Mouse (Mus musculus): Measurements from ENCODE around the gene Mgme1. TPM values are rescaled to one million over a fixed set of nuclear protein-coding genes. Genes with fewer than 3 reads are reported as not detected.

Gene Mgme1
- polyA plus RNA-seq, 1 experiment from 2014 or later = 22.6 TPM

DNA sequence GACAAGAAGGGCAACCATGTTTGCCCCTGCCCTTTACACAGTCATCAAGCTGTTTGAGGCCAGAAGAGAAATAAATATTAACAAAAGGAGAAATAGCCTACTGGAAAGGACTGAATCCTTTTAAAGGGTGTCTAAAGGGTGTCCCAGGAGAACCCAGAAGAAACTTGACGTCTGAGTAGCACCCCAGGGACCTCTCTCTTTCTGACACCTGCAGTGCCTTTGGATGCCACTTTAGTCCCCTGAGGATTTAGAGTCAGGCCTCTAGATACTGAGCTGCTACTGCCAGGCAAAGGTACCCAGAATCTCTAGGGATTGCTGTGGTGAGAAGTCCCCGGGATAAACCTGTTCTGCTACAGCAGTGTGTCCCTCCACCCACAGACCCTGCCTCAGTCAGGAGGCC lies 31.1 kb upstream of the Mgme1 start:
- H3K4me3 ChIP-seq = no peak overlapping the region
- no peak overlapping the region for H3K27ac ChIP-seq
- H3K4me2 ChIP-seq (replicated peaks) = no peak overlapping the region
- H3K9ac ChIP-seq = no peak overlapping the region
- no peaks in the 10 kb centered on the region for H3K27me3 ChIP-seq
- no peaks in the 10 kb centered on the region for H3K9me3 ChIP-seq
- ATAC-seq (ENCODE audit: low FRiP score, low read depth) = no peak
- no peaks in the 10 kb centered on the region for H3K36me3 ChIP-seq
- WGBS = 56% methylated on average over 2 of the region's 2 CpGs
- H3K4me1 ChIP-seq = peaks cover 34% of the 10 kb centered on the region

DNA sequence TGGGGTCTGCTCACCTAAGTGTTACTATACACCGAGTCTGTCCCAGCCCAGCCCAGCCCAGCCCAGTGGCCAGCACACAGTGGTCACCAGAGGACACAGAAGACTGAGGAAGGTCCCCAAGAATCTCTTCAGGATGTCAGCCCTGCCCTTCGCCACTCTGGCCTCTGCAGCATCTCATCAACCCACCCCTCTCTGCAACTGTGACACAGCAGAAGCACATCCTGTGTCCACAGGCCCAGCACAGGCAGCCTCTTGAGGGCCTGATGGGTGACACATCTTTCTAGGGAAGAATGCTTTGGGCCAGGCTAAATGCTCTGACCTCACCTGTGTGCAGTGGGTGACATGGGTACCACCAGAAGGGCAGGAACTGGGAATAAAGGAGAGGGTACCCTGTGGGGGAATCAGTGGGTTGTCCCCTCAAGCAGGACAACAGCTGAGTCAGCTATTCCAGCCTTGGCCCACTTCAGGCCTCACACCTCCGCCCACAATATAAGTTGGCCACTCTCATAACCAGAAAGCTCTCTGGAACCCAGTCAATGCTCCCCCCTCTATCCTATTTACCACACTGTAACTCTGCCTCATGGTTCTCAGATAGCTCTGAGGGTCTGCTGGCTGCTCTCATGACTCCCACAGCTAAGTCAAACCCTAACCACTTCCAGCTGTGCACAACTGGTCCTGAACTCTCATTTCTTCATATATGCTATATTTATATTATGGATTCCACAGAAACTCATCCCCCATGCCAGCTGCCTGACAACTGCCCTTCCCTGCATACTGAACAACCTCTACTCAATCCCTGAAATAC lies 30.2 kb upstream of the Mgme1 start:
- Histone ChIP-seq H3K27ac (peak overlapping the region; percentile 48; the same call in 1 of the 2 replicates), H3K27me3 (no peaks in the 10 kb centered on the region), H3K4me2 (replicated peaks) (no peak overlapping the region), H3K9me3 (no peaks in the 10 kb centered on the region), H3K36me3 (no peaks in the 10 kb centered on the region), H3K9ac (no peak overlapping the region), H3K4me1 (peaks cover 40% of the 10 kb centered on the region), H3K4me3 (no peak overlapping the region)
- ATAC-seq (ENCODE audit: low FRiP score, low read depth) = peak; percentile 84
- 81% methylated on average over 3 of the region's 3 CpGs for WGBS

DNA sequence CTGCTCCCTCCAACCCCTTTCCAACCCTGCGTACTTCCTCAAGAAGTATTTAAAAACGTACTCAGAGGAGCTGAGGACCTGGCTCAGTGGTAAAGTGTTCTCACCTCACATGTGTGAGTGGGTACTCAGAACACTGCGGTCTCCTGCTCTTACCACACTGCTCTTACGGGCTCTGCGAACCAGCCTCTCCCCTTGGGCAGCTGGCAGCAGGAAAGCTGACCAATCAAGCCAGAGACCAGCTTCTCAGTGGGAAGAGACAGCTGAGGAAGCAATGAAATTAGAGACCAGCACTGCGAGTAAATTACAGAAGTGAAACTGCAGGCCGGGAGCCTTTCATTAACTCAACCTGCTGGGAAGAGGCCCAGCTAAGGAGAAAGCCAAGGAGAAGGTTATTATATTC lies 25.0 kb upstream of the Mgme1 start:
- H3K27me3 ChIP-seq = no peaks in the 10 kb centered on the region
- peaks cover 44% of the 10 kb centered on the region for H3K4me1 ChIP-seq
- peaks cover 19% of the 10 kb centered on the region for H3K36me3 ChIP-seq
- WGBS = 19% methylated on average over 7 of the region's 7 CpGs
- no peak overlapping the region for H3K4me3 ChIP-seq
- H3K27ac ChIP-seq = peak overlapping the region; percentile 58; the same call in 1 of the 2 replicates
- H3K9ac ChIP-seq = no peak overlapping the region
- peak overlapping the region; percentile 19; the same call in 1 of the 2 replicates for H3K4me2 ChIP-seq (replicated peaks)
- H3K9me3 ChIP-seq = no peaks in the 10 kb centered on the region
- ATAC-seq (ENCODE audit: low FRiP score, low read depth) = peak; percentile 60

DNA sequence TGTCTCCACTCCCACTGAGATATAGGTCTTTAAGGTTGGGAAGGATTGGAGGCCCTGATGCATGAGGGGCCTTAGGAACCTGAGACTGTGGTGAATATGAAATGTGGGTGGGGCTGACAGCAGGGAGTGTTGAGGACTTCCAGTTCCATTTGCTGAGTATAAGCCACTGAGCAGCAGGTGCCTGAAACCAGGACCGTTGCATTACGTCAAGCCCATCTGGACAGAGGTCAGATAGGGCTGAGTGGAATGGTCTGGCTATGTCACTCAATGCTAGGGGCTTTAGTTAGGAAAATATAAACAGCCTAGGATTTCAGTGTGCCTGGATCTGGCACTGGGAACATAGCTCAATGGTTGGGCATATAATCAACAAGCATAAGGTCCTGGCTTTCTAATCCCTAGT lies 24.2 kb upstream of the Mgme1 start:
- no peak overlapping the region for H3K4me2 ChIP-seq (replicated peaks)
- no peak overlapping the region for H3K4me3 ChIP-seq
- 0 out of 2 replicates have a peak overlapping the region, but pooled peaks have one; percentile 33 for H3K27ac ChIP-seq
- no peak overlapping the region for H3K9ac ChIP-seq
- H3K9me3 ChIP-seq = no peaks in the 10 kb centered on the region
- 64% methylated on average over 2 of the region's 2 CpGs for WGBS
- ATAC-seq (ENCODE audit: low FRiP score, low read depth) = peak; percentile 35
- H3K4me1 ChIP-seq = peaks cover 39% of the 10 kb centered on the region
- H3K27me3 ChIP-seq = no peaks in the 10 kb centered on the region
- peaks cover 25% of the 10 kb centered on the region for H3K36me3 ChIP-seq

DNA sequence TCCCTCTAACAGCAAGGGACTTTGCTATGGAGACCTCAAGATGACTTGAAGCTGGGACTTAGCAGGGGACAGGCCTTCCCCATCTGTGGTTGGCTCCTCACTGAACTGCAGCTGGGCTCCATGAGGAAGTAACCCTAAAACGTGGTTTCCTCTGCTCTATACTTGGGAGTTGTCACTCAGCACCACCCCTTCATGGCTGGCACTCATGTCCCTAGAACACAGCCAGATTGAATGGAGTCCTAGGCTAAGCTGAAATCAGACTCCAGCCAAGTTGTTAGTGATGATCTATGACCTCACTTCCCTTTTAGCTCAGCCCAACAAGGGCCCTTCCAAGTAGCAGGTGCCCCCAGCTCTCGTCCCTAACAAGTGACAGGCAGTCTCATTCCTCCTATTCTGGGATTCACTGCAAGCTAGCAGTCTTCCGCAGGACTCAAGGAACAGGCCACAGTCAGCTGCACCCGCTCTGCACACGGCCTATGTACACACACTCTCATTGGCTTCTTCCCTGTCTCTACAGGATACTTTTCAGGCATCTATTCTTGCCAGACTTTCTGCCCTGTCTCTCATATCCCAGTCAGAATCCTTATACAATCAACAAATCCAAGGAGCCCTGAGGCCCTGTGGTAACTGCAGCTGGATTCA lies 23.0 kb upstream of the Mgme1 start:
- WGBS = 50% methylated on average over 5 of the region's 5 CpGs
- H3K9me3 ChIP-seq = no peaks in the 10 kb centered on the region
- H3K4me1 ChIP-seq = peaks cover 39% of the 10 kb centered on the region
- H3K36me3 ChIP-seq = peaks cover 35% of the 10 kb centered on the region
- ATAC-seq (ENCODE audit: low FRiP score, low read depth) = 0 out of 2 replicates have a peak, but pooled peaks have one; percentile 6
- peak overlapping the region; percentile 6; the same call in 1 of the 2 replicates for H3K27ac ChIP-seq
- H3K9ac ChIP-seq = no peak overlapping the region
- H3K4me3 ChIP-seq = no peak overlapping the region
- H3K4me2 ChIP-seq (replicated peaks) = no peak overlapping the region
- H3K27me3 ChIP-seq = no peaks in the 10 kb centered on the region

DNA sequence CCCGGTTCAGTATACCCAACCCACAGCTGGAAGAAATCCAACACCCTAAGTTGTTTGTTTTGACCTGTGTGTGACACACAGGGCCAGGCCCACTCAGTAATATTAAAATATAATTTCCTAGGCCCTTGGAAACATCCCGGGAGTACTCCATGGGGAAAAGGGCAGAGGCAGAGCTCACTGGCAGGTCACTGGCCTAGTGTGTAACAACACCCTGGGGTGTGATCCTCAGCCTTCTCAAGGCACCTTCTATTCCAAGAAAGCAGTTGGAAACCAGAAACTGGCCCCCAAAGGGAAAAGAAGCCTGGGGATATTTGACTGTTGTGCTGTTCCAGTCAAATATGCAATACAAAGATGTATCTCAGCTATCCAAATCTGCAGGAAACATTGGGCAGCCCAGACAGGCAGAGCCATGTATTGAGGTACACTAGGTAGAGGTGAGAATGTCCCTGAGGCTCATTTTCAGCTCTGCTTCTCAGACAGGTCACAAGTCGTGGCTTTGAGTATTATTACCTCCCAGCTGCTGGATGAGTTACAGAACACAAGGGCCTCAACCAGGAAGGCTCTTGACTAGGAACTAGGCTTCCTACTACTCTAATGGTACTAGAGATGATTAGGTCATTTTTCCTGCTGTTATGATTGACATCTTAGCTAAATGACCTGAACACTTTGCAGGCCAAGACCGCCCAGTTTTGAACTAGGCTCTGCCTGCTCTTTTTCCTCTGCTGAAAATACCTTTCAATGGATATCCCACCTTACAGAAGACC lies 21.7 kb upstream of the Mgme1 start:
- H3K4me2 ChIP-seq (replicated peaks) = no peak overlapping the region
- WGBS = 28% methylated on average over 4 of the region's 4 CpGs
- H3K9ac ChIP-seq = no peak overlapping the region
- 0 out of 2 replicates have a peak overlapping the region, but pooled peaks have one; percentile 3 for H3K27ac ChIP-seq
- no peak for ATAC-seq (ENCODE audit: low FRiP score, low read depth)
- H3K4me1 ChIP-seq = peaks cover 39% of the 10 kb centered on the region
- peaks cover 48% of the 10 kb centered on the region for H3K36me3 ChIP-seq
- H3K9me3 ChIP-seq = no peaks in the 10 kb centered on the region
- no peaks in the 10 kb centered on the region for H3K27me3 ChIP-seq
- H3K4me3 ChIP-seq = no peak overlapping the region

DNA sequence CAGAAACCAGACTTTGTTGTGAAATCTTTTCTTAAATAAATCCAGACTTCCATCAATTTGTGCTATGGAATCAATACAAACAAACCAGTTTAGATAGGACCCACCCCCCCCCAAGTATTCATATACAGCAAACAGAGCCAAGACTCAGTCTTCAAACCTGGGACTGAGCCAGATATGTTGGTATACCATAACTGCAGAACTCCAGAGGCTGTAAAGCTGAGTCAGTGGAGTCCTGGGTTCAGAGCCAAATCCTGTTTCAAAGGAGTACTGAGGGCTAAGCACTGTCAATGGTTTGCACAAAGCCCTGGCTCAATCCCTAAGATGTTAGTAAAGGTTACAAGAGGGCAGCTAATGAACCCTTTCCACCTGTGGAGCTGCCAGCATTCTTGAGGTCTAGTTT lies 20.4 kb upstream of the Mgme1 start:
- H3K27me3 ChIP-seq = no peaks in the 10 kb centered on the region
- H3K4me1 ChIP-seq = peaks cover 35% of the 10 kb centered on the region
- H3K36me3 ChIP-seq = peaks cover 62% of the 10 kb centered on the region

DNA sequence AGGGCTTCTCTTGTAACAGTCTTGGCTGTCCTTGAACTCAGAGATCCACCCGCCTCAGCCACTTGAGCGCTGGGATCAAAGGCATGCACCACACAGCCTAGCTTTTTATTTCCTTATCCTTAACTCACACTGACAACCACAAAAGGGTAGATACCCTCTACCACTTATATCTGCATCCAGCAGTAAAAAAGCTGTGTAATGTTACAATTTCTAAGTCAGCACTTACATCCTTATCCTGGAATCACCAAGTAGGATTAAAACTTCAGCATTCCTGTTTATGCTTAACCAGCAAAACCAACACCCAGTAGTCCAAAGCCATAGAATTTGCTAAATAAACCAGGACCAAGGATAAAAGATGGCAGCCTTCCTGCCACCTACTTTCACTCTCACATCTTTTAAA lies 7.6 kb upstream of the Mgme1 start:
- Histone ChIP-seq H3K4me1 (peaks cover 36% of the 10 kb centered on the region), H3K9me3 (no peaks in the 10 kb centered on the region), H3K27ac (no peak overlapping the region), H3K27me3 (no peaks in the 10 kb centered on the region), H3K36me3 (peaks cover 68% of the 10 kb centered on the region), H3K9ac (no peak overlapping the region), H3K4me3 (no peak overlapping the region), H3K4me2 (replicated peaks) (no peak overlapping the region)
- no peak for ATAC-seq (ENCODE audit: low FRiP score, low read depth)
- 89% methylated on average over 2 of the region's 2 CpGs for WGBS

More for the DNA sequence above, 20.4 kb upstream of the Mgme1 start:
- Histone ChIP-seq H3K27ac (no peak overlapping the region), H3K4me3 (no peak overlapping the region), H3K4me2 (replicated peaks) (no peak overlapping the region), H3K9ac (no peak overlapping the region), H3K9me3 (no peaks in the 10 kb centered on the region)
- ATAC-seq (ENCODE audit: low FRiP score, low read depth) = no peak

DNA sequence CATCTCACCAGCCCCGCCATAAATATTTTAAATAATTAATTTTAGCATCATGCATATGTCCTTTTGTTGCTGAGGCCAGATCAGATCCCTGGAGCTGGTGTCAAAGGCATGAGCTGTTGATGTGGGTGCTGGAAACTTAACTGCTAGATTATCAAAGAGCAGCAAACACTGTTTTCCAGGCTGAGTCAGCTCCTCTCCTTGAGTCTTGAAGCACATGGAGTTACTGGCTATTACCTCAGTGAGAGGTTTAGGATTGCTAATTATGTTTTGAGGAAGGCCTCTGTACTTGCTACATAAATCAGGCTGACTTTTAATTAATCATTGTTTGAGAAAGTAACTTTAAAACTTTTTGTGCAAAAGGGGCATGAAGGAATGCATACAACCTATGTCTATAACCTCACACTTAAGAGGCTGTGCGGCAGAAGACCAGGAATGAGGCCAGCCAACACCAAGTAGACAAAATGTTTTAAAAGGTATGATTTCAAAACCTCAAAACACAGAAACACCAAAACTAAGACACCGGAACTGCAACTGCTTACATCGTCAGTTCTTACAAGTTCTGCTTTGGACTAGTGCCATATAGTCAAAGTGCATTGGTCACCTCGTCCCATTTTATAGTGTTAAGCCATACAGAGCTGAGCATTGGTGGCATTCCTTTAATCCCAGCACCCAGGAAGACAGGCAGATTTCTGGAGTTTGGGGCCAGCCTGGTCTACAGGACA lies 5.9 kb upstream of the Mgme1 start:
- no peak overlapping the region for H3K4me2 ChIP-seq (replicated peaks)
- no peak overlapping the region for H3K4me3 ChIP-seq
- peaks cover 51% of the 10 kb centered on the region for H3K36me3 ChIP-seq
- no peaks in the 10 kb centered on the region for H3K27me3 ChIP-seq
- H3K27ac ChIP-seq = no peak overlapping the region
- WGBS = 71% methylated on average over 5 of the region's 5 CpGs
- no peak for ATAC-seq (ENCODE audit: low FRiP score, low read depth)
- peaks cover 51% of the 10 kb centered on the region for H3K4me1 ChIP-seq
- H3K9ac ChIP-seq = no peak overlapping the region
- H3K9me3 ChIP-seq = no peaks in the 10 kb centered on the region

DNA sequence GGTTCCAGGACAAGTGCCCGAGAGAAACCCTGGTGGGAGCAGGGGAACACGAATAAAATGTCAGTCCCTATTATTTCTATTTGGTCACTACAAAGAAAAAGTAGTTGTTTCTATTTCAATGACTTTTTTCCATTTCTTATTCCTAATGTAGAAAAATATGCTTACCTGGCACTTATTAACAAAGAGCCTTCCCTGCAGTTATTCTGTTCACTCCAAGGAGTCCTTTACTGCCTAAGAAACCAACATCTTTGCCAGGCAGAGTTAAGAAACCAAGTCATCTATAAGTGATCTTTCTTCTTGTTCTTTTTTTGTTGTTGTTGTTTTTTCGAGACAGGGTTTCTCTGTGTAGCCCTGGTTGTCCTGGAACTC lies 5.4 kb upstream of the Mgme1 start:
- Histone ChIP-seq H3K9me3 (no peaks in the 10 kb centered on the region), H3K4me1 (peaks cover 51% of the 10 kb centered on the region), H3K27ac (no peak overlapping the region), H3K9ac (no peak overlapping the region), H3K27me3 (no peaks in the 10 kb centered on the region), H3K4me3 (no peak overlapping the region), H3K36me3 (peaks cover 45% of the 10 kb centered on the region), H3K4me2 (replicated peaks) (no peak overlapping the region)
- no peak for ATAC-seq (ENCODE audit: low FRiP score, low read depth)
- WGBS = 80% methylated on average over 3 of the region's 3 CpGs

DNA sequence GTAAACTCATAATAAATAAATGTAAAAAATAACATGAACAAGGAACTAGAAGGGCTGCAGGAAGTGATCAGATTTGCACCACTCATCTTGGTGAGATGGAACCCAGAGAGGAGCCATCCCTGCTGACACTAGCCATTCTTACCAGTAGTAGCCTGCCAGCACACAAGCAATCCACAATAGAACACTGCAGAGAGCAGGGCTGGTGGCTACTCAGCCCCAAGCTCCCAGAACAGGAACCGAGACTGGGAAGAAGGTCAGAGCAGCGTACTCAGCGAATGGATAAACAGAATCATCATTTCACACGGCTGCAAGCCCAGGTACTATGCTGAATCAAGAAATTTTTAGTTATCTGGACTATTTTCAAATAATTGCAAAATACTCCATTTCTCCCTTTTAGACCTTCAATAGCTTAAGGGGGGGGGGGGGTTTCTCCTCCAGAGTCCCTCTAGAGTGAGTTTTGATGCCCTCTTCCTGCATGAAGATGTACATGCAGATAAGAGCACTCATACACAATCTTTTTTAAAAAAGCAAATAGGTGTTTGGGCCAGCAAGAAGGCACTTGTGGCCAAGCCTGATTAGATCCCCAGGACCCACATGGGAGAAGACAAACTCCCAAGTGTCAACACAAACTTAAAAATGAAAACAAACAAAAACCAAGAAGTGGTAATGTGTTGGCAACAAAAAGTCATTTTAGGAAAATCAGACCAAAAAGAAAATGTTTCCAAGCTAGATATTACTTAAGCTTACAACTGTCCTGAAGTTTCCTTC lies 4.4 kb upstream of the Mgme1 start:
- H3K36me3 ChIP-seq = peaks cover 35% of the 10 kb centered on the region
- no peaks in the 10 kb centered on the region for H3K9me3 ChIP-seq
- no peak overlapping the region for H3K9ac ChIP-seq
- no peak for ATAC-seq (ENCODE audit: low FRiP score, low read depth)
- 61% methylated on average over 4 of the region's 4 CpGs for WGBS
- peak overlapping the region; percentile 12 for H3K4me2 ChIP-seq (replicated peaks)
- no peak overlapping the region for H3K4me3 ChIP-seq
- no peaks in the 10 kb centered on the region for H3K27me3 ChIP-seq
- H3K27ac ChIP-seq = no peak overlapping the region
- H3K4me1 ChIP-seq = peaks cover 51% of the 10 kb centered on the region
